Mouse (Mus musculus) 416B (cell line): ENCODE measurements around the gene Ndrg3.
"Not testable (repeated sequence)": the region's sequence is repeated elsewhere in the genome, so short reads cannot be mapped to it uniquely, and the experiment has no call there.

ENCODE experiments used
- DNase-seq: peaks from one replicate; pipeline ENCODE4 v3.0.0; 2011; ENCODE audit warnings: low read depth

The Ndrg3 gene

GRCm38 (mm10) chr2:156998263-156998662 is 6.4 kb upstream of the Ndrg3 start:
- DNase-seq = no peak

GRCm38 (mm10) chr2:156996576-156996975 is 4.7 kb upstream of the Ndrg3 start:
- DNase-seq = peak; percentile 60

- DNase-seq = peak; percentile 46
Observed at GRCm38 (mm10) chr2:156990727-156991431, 977 bp downstream of the Ndrg3 start.

- DNase-seq = no peak
Observed at GRCm38 (mm10) chr2:156987316-156987715, 4.5 kb downstream of the Ndrg3 start.

GRCm38 (mm10) chr2:156982864-156983263 is 9.0 kb downstream of the Ndrg3 start:
- DNase-seq = peak; percentile 21

- no peak for DNase-seq
Observed at GRCm38 (mm10) chr2:156981291-156981690, 10.6 kb downstream of the Ndrg3 start.

- no peak for DNase-seq
Observed at GRCm38 (mm10) chr2:156980059-156980458, 11.8 kb downstream of the Ndrg3 start.

GRCm38 (mm10) chr2:156976711-156977110 is 15.1 kb downstream of the Ndrg3 start:
- DNase-seq = no peak

- no peak for DNase-seq
Observed at GRCm38 (mm10) chr2:156974967-156975366, 16.9 kb downstream of the Ndrg3 start.

GRCm38 (mm10) chr2:156973316-156974100 is 18.3 kb downstream of the Ndrg3 start:
- DNase-seq = no peak

GRCm38 (mm10) chr2:156970253-156970652 is 21.6 kb downstream of the Ndrg3 start:
- no peak for DNase-seq

- DNase-seq = no peak
Observed at GRCm38 (mm10) chr2:156968501-156968900, 23.4 kb downstream of the Ndrg3 start.

- no peak for DNase-seq
Observed at GRCm38 (mm10) chr2:156967388-156967787, 24.5 kb downstream of the Ndrg3 start.

- DNase-seq = no peak
Observed at GRCm38 (mm10) chr2:156963891-156964290, 28.0 kb downstream of the Ndrg3 start.

- DNase-seq = no peak
Observed at GRCm38 (mm10) chr2:156958496-156959252, 33.2 kb downstream of the Ndrg3 start.

- no peak for DNase-seq
Observed at GRCm38 (mm10) chr2:156957035-156957434, 34.8 kb downstream of the Ndrg3 start.

- DNase-seq = no peak
Observed at GRCm38 (mm10) chr2:156956306-156956705, 35.5 kb downstream of the Ndrg3 start.

- no peak for DNase-seq
Observed at GRCm38 (mm10) chr2:156954463-156954862, 37.4 kb downstream of the Ndrg3 start.

- no peak for DNase-seq
Observed at GRCm38 (mm10) chr2:156951301-156952094, 40.4 kb downstream of the Ndrg3 start.

- no peak for DNase-seq
Observed at GRCm38 (mm10) chr2:156950816-156951215, 41.0 kb downstream of the Ndrg3 start.

GRCm38 (mm10) chr2:156941523-156941922 is 50.3 kb downstream of the Ndrg3 start:
- DNase-seq = not testable (repeated sequence)

- not testable (repeated sequence) for DNase-seq
Observed at GRCm38 (mm10) chr2:156939926-156940325, 51.9 kb downstream of the Ndrg3 start.
